Mouse (Mus musculus): ENCODE measurements around the gene Cbfb.
"Not testable (repeated sequence)": the region's sequence is repeated elsewhere in the genome, so short reads cannot be mapped to it uniquely, and the experiment has no call there.

Cbfb gene

GRCm38 (mm10) chr8:105178211-105178800 is 7.8 kb downstream of the Cbfb start:
- no peak for DNase-seq (ENCODE audit: extremely low read depth, low read depth)

GRCm38 (mm10) chr8:105182201-105182600 is 11.7 kb downstream of the Cbfb start:
- DNase-seq (ENCODE audit: extremely low read depth, low read depth) = no peak

- no peak for DNase-seq (ENCODE audit: extremely low read depth, low read depth)
These were observed 16.1 kb downstream of the Cbfb start for GRCm38 (mm10) chr8:105186467-105187005.

GRCm38 (mm10) chr8:105192182-105192581 is 21.7 kb downstream of the Cbfb start:
- no peak for DNase-seq (ENCODE audit: extremely low read depth, low read depth)

GRCm38 (mm10) chr8:105205748-105206147 is 35.3 kb downstream of the Cbfb start:
- no peak for DNase-seq (ENCODE audit: extremely low read depth, low read depth)

GRCm38 (mm10) chr8:105206766-105207275 is 36.3 kb downstream of the Cbfb start:
- DNase-seq (ENCODE audit: extremely low read depth, low read depth) = no peak

GRCm38 (mm10) chr8:105207675-105208273 is 37.3 kb downstream of the Cbfb start:
- no peak for DNase-seq (ENCODE audit: extremely low read depth, low read depth)

GRCm38 (mm10) chr8:105209153-105210110 is 39.0 kb downstream of the Cbfb start:
- peak; percentile 26 for DNase-seq (ENCODE audit: extremely low read depth, low read depth)

GRCm38 (mm10) chr8:105214104-105214503 is 43.6 kb downstream of the Cbfb start:
- DNase-seq (ENCODE audit: extremely low read depth, low read depth) = no peak

GRCm38 (mm10) chr8:105217926-105218522 is 47.5 kb downstream of the Cbfb start:
- peak; percentile 57 for DNase-seq (ENCODE audit: extremely low read depth, low read depth)

- DNase-seq (ENCODE audit: extremely low read depth, low read depth) = no peak
These were observed 53.4 kb downstream of the Cbfb start for GRCm38 (mm10) chr8:105223850-105224249.

GRCm38 (mm10) chr8:105224413-105225271 is 54.2 kb downstream of the Cbfb start, which contains the start of gene D230025D16Rik:
Gene D230025D16Rik, plus strand, starts transcription at chr8:105225145.
- peak; percentile 79 for DNase-seq (ENCODE audit: extremely low read depth, low read depth)

- DNase-seq (ENCODE audit: extremely low read depth, low read depth) = no peak
These were observed 54.8 kb downstream of the Cbfb start for GRCm38 (mm10) chr8:105225272-105225593.

- DNase-seq (ENCODE audit: extremely low read depth, low read depth) = peak; percentile 18
These were observed 55.4 kb downstream of the Cbfb start for GRCm38 (mm10) chr8:105225917-105226316.

GRCm38 (mm10) chr8:105231503-105232320 is 61.2 kb downstream of the Cbfb start:
- peak; percentile 28 for DNase-seq (ENCODE audit: extremely low read depth, low read depth)

- DNase-seq (ENCODE audit: extremely low read depth, low read depth) = not testable (repeated sequence)
These were observed 61.8 kb downstream of the Cbfb start for GRCm38 (mm10) chr8:105232321-105232693.

GRCm38 (mm10) chr8:105233126-105233935 is 62.9 kb downstream of the Cbfb start:
- DNase-seq (ENCODE audit: extremely low read depth, low read depth) = no peak

GRCm38 (mm10) chr8:105235206-105235605 is 64.7 kb downstream of the Cbfb start:
- DNase-seq (ENCODE audit: extremely low read depth, low read depth) = no peak

Data from MEL-GATA-1-ER (cell line).